ENCODE assay signal across 29 mouse cellular contexts in genomic region chr7:136022781-136023448, GRCm38 (mm10).
DNase-seq lines count a peak whose midpoint lies in the region; ATAC-seq and TF ChIP-seq lines count a peak whose summit lies in the region.
"Had no signal": no experiment of that assay in that cellular context is flagged by ENCODE, and none has a peak within 500 bp of the region (broad histone marks: within the 10 kb centered on the region; RNA-seq: fewer than 3 reads in every experiment).

No protein-coding gene starts in this region.

- no peak overlapping the region for H3K4me3 ChIP-seq in hindbrain, embryonic 13.5 days
- no peak overlapping the region for H3K4me3 ChIP-seq in hindbrain, postnatal 0 days (ENCODE audit: low read length)
- H3K4me3 ChIP-seq in limb, embryonic 15.5 days = no peak overlapping the region
- H3K4me3 ChIP-seq: embryonic facial prominence, embryonic 15.5 days; forebrain, embryonic 12.5 days; heart, embryonic 15.5 days; liver, embryonic 12.5 days; midbrain, embryonic 13.5 days; neural tube, embryonic 15.5 days had no signal

- TF ChIP-seq CTCF in hindbrain, postnatal 0 days (IDR thresholded peaks at IDR 0.05; ENCODE audit: low read depth) = no peak

- H3K9ac ChIP-seq in hindbrain, embryonic 13.5 days = no peak overlapping the region
- H3K9ac ChIP-seq in hindbrain, postnatal 0 days (replicated peaks; ENCODE audit: low read length) = no peak overlapping the region
- H3K9ac ChIP-seq in limb, embryonic 15.5 days = no peak overlapping the region
- H3K9ac ChIP-seq: embryonic facial prominence, embryonic 15.5 days; forebrain, embryonic 12.5 days; heart, embryonic 15.5 days; liver, embryonic 12.5 days; liver, postnatal 0 days; midbrain, embryonic 13.5 days; neural tube, embryonic 15.5 days had no signal

- WGBS in hindbrain, embryonic 13.5 days = 62% methylated on average over 5 of the region's 5 CpGs
- 68% methylated on average over 5 of the region's 5 CpGs for WGBS in hindbrain, postnatal 0 days
- 61% methylated on average over 5 of the region's 5 CpGs for WGBS in limb, embryonic 15.5 days

- DNase-seq in hindbrain, postnatal 0 days (ENCODE audit: low spot score) = no peak
- DNase-seq in thymus, postnatal 14 days = peak; percentile 20
- no peak for DNase-seq in thymus, postnatal 0 days (ENCODE audit: low spot score)
- no peak for DNase-seq in adrenal gland, adult 8-10 months
- no peak for DNase-seq in natural killer cell, adult 2 months (ENCODE audit: low spot score in 2 of 2)
- DNase-seq: adrenal gland, postnatal 14 days; cerebellum, adult 11 months; cerebellum, adult 9-10 months; cerebellum, postnatal 36 days; gastrocnemius, postnatal 10 days; kidney, adult 8-10 months; kidney, postnatal 4 days; layer of hippocampus, postnatal 36 days; left cerebral cortex, postnatal 4 days; liver, postnatal 0 days; lung, postnatal 36 days; right cerebral cortex, postnatal 4 days; thymus, postnatal 25 days had no signal

- H3K27ac ChIP-seq in hindbrain, embryonic 13.5 days = 0 out of 2 replicates have a peak overlapping the region, but pooled peaks have one; percentile 10
- no peak overlapping the region for H3K27ac ChIP-seq in hindbrain, postnatal 0 days
- H3K27ac ChIP-seq in limb, embryonic 15.5 days = 0 out of 2 replicates have a peak overlapping the region, but pooled peaks have one; percentile 1
- H3K27ac ChIP-seq: embryonic facial prominence, embryonic 15.5 days; forebrain, embryonic 12.5 days; heart, embryonic 15.5 days; kidney, postnatal 0 days; liver, embryonic 12.5 days; midbrain, embryonic 13.5 days had no signal

- H3K27me3 ChIP-seq in hindbrain, embryonic 13.5 days = no peaks in the 10 kb centered on the region
- H3K27me3 ChIP-seq in hindbrain, postnatal 0 days (ENCODE audit: insufficient read depth, low read length) = no peaks in the 10 kb centered on the region
- peaks cover 8% of the 10 kb centered on the region for H3K27me3 ChIP-seq in limb, embryonic 15.5 days
- H3K27me3 ChIP-seq: embryonic facial prominence, embryonic 15.5 days; heart, embryonic 15.5 days; liver, embryonic 12.5 days; midbrain, embryonic 13.5 days; neural tube, embryonic 15.5 days; Patski had no signal

- H3K4me1 ChIP-seq in hindbrain, embryonic 13.5 days (replicated peaks) = peaks cover 36% of the 10 kb centered on the region
- peaks cover 19% of the 10 kb centered on the region; the same call in 1 of the 2 replicates for H3K4me1 ChIP-seq in hindbrain, postnatal 0 days (ENCODE audit: insufficient read depth, low read length)
- H3K4me1 ChIP-seq in limb, embryonic 15.5 days = peaks cover 17% of the 10 kb centered on the region; the same call in 1 of the 2 replicates
- H3K4me1 ChIP-seq: liver, embryonic 12.5 days; midbrain, embryonic 13.5 days had no signal

- no peak overlapping the region for H3K4me2 ChIP-seq in hindbrain, embryonic 13.5 days
- no peak overlapping the region for H3K4me2 ChIP-seq in hindbrain, postnatal 0 days (ENCODE audit: low read depth, low read length)
- no peak overlapping the region for H3K4me2 ChIP-seq in limb, embryonic 15.5 days
- H3K4me2 ChIP-seq: embryonic facial prominence, embryonic 15.5 days; forebrain, embryonic 12.5 days; heart, embryonic 15.5 days; liver, embryonic 12.5 days; midbrain, embryonic 13.5 days; neural tube, embryonic 15.5 days had no signal

- ATAC-seq in hindbrain, embryonic 13.5 days (ENCODE audit: low FRiP score) = no peak
- ATAC-seq in hindbrain, postnatal 0 days = no peak
- 0 out of 2 replicates have a peak, but pooled peaks have one; percentile 60 for ATAC-seq in limb, embryonic 15.5 days (ENCODE audit: insufficient number of reproducible peaks, low FRiP score, low TSS enrichment, low read depth)
- ATAC-seq: intestine, embryonic 16.5 days; liver, embryonic 12.5 days; liver, postnatal 0 days; midbrain, embryonic 13.5 days had no signal

- H3K9me3 ChIP-seq in hindbrain, embryonic 13.5 days = no peaks in the 10 kb centered on the region
- H3K9me3 ChIP-seq in hindbrain, postnatal 0 days (ENCODE audit: low read length) = no peaks in the 10 kb centered on the region
- no peaks in the 10 kb centered on the region for H3K9me3 ChIP-seq in limb, embryonic 15.5 days
- H3K9me3 ChIP-seq: embryonic facial prominence, embryonic 15.5 days; forebrain, embryonic 12.5 days; heart, embryonic 15.5 days; liver, embryonic 12.5 days; midbrain, embryonic 13.5 days; neural tube, embryonic 15.5 days had no signal

- no peaks in the 10 kb centered on the region for H3K36me3 ChIP-seq in hindbrain, embryonic 13.5 days
- no peaks in the 10 kb centered on the region for H3K36me3 ChIP-seq in hindbrain, postnatal 0 days (ENCODE audit: insufficient read depth, low read length)
- H3K36me3 ChIP-seq in limb, embryonic 15.5 days = no peaks in the 10 kb centered on the region
- H3K36me3 ChIP-seq: embryonic facial prominence, embryonic 15.5 days; forebrain, embryonic 12.5 days; heart, embryonic 15.5 days; liver, embryonic 12.5 days; midbrain, embryonic 13.5 days; neural tube, embryonic 15.5 days had no signal
